Mouse (Mus musculus) heart, adult 2 months (tissue): ENCODE data around the gene Sema3a.

Source experiments
- CTCF ChIP-seq: fragments of 200-600 bp; IDR thresholded peaks from 2 replicates; pipeline ENCODE4 v1.8.1; 2022; ENCODE audit warnings: antibody characterized with exemption, mild to moderate bottlenecking, moderate library complexity
- POLR2A ChIP-seq: fragments of 200-500 bp; IDR thresholded peaks from 2 replicates; pipeline ENCODE4 v1.6.1; 2011; ENCODE audit warnings: mild to moderate bottlenecking, low read depth, low read length, control low read depth; ENCODE audit not compliant: insufficient read depth

GRCm38 (mm10) chr5:13127121-13127520 lies 1.9 kb downstream of the Sema3a start:
- TF ChIP-seq CTCF (0 out of 2 replicates have a peak, but pooled peaks have one; percentile 2), POLR2A (no peak)
